Mouse (Mus musculus) MEL (cell line): ENCODE data around the gene Btnl2. TPM values are rescaled to one million over a fixed set of nuclear protein-coding genes. Genes with fewer than 3 reads are reported as not detected.
"Not testable (repeated sequence)": the region's sequence is repeated elsewhere in the genome, so short reads cannot be mapped to it uniquely, and the experiment has no call there.

ENCODE experiments used
- DNase-seq: peaks from one replicate; pipeline ENCODE4 v3.0.0; 2011; ENCODE audit warnings: low read depth, low spot score
- H3K27ac ChIP-seq: 2 replicates; pipeline ENCODE4 v1.5.1; 2012; ENCODE audit warnings: low read depth, mild to moderate bottlenecking, control low read depth, low read length, moderate library complexity; ENCODE audit not compliant: control insufficient read depth
- H3K27me3 ChIP-seq, 2 experiments: fragments of 150-350 bp in 1 of 2; sonication (generic) in 1 of 2; 2 replicates each; pipeline ENCODE4 v1.6.1; 2012; ENCODE audit warnings: low read length in 2 of 2, mild to moderate bottlenecking in 2 of 2, improper control_type of control experiment in 1 of 2, moderate library complexity in 1 of 2; ENCODE audit not compliant: insufficient read depth in 2 of 2, control insufficient read depth in 1 of 2
- H3K36me3 ChIP-seq, 2 experiments: 2 replicates each; pipeline ENCODE4 v1.6.1; 2012 to 2014; ENCODE audit warnings: low read length in 2 of 2, improper control_type of control experiment in 1 of 2, inconsistent platforms in 1 of 2, mild to moderate bottlenecking in 1 of 2; ENCODE audit not compliant: insufficient read depth in 2 of 2, control insufficient read depth in 1 of 2
- H3K4me1 ChIP-seq, 2 experiments: fragments of 150-350 bp in 1 of 2; sonication (generic) in 1 of 2; 2 replicates each; pipeline ENCODE4 v1.6.1; 2012; ENCODE audit warnings: low read length in 2 of 2, improper control_type of control experiment in 1 of 2, mild to moderate bottlenecking in 1 of 2; ENCODE audit not compliant: insufficient read depth in 2 of 2, control insufficient read depth in 1 of 2
- H3K4me3 ChIP-seq, 2 experiments: fragments of 150-350 bp in 1 of 2; sonication (generic) in 1 of 2; 2 replicates each; pipeline ENCODE4 v1.5.1; 2012; ENCODE audit warnings: low read depth in 2 of 2, low read length in 2 of 2, mild to moderate bottlenecking in 2 of 2, moderate library complexity in 2 of 2, control low read depth in 1 of 2, improper control_type of control experiment in 1 of 2; ENCODE audit not compliant: control insufficient read depth in 1 of 2, insufficient read depth in 1 of 2
- H3K79me2 ChIP-seq: 2 replicates; pipeline ENCODE4 v1.6.1; 2012; ENCODE audit warnings: mild to moderate bottlenecking, low read length, moderate library complexity; ENCODE audit not compliant: control insufficient read depth, poor library complexity, insufficient read depth
- H3K9ac ChIP-seq: 2 replicates; pipeline ENCODE4 v1.6.1; 2012; ENCODE audit warnings: low read depth, mild to moderate bottlenecking, control low read depth, low read length, moderate library complexity; ENCODE audit not compliant: control insufficient read depth, poor library complexity, severe bottlenecking
- H3K9me3 ChIP-seq: fragments of 150-350 bp; sonication (generic); replicated peaks from 2 replicates; pipeline ENCODE4 v1.6.1; 2012; ENCODE audit warnings: mild to moderate bottlenecking, low read length, improper control_type of control experiment, moderate library complexity; ENCODE audit not compliant: insufficient read depth
- CHD1 ChIP-seq: IDR thresholded peaks from 2 replicates; pipeline ENCODE4 v1.6.1; 2012; ENCODE audit warnings: low read depth, mild to moderate bottlenecking, inconsistent platforms, low read length, improper control_type of control experiment
- GABPA ChIP-seq: IDR thresholded peaks from 2 replicates; pipeline ENCODE4 v1.6.1; 2012; ENCODE audit warnings: low read depth, mild to moderate bottlenecking, inconsistent platforms, low read length, improper control_type of control experiment, moderate library complexity
- MAFK ChIP-seq: IDR thresholded peaks from 2 replicates; pipeline ENCODE4 v1.6.1; 2011; ENCODE audit warnings: low read depth, mild to moderate bottlenecking, low read length, improper control_type of control experiment, borderline replicate concordance
- MAZ ChIP-seq: IDR thresholded peaks from 2 replicates; pipeline ENCODE4 v1.6.1; 2012; ENCODE audit warnings: low read depth, mild to moderate bottlenecking, inconsistent platforms, low read length, improper control_type of control experiment
- NELFE ChIP-seq: IDR thresholded peaks from 2 replicates; pipeline ENCODE4 v1.6.1; 2011; ENCODE audit warnings: low read depth, low read length, improper control_type of control experiment
- NRF1 ChIP-seq: IDR thresholded peaks from 2 replicates; pipeline ENCODE4 v1.6.1; 2014; ENCODE audit warnings: low read depth, mild to moderate bottlenecking, inconsistent platforms, low read length, improper control_type of control experiment, moderate library complexity; ENCODE audit not compliant: poor library complexity, insufficient read depth, severe bottlenecking
- RAD21 ChIP-seq: IDR thresholded peaks from 2 replicates; pipeline ENCODE4 v1.6.1; 2011; ENCODE audit warnings: mild to moderate bottlenecking, low read depth, low read length, improper control_type of control experiment
- SIN3A ChIP-seq: IDR thresholded peaks from 2 replicates; pipeline ENCODE4 v1.6.1; 2012; ENCODE audit warnings: low read length, improper control_type of control experiment, inconsistent platforms
- TBP ChIP-seq: IDR thresholded peaks from 2 replicates; pipeline ENCODE4 v1.8.0; 2011; ENCODE audit warnings: low read depth, low read length, improper control_type of control experiment
- USF1 ChIP-seq: IDR thresholded peaks from 2 replicates; pipeline ENCODE4 v1.6.1; 2014; ENCODE audit warnings: low read depth, mild to moderate bottlenecking, inconsistent platforms, low read length, improper control_type of control experiment, moderate library complexity
- polyA plus RNA-seq, 2 experiments: library from polyadenylated mRNA; stranded (reverse) in 1 of 2; unstranded in 1 of 2; fragments of >175 nt in 1 of 2; fragments of >200 nt in 1 of 2; gene quantifications; 2 replicates each; pipeline versions ENCODE4 v1.2.1 to v1.2.4; 2012; ENCODE audit warnings: low replicate concordance in 2 of 2, low read depth in 1 of 2; ENCODE audit not compliant: insufficient read length in 2 of 2, insufficient read depth in 1 of 2, missing spikeins in 1 of 2
- total RNA-seq: library from RNA; depleted of rRNA; stranded (reverse); fragments of 300-350 nt; gene quantifications from 2 replicates; pipeline ENCODE4 v1.2.3, GENCODE M21; 2012

Gene Btnl2
- total and polyA plus RNA-seq, 3 experiments, result not detected

DNA sequence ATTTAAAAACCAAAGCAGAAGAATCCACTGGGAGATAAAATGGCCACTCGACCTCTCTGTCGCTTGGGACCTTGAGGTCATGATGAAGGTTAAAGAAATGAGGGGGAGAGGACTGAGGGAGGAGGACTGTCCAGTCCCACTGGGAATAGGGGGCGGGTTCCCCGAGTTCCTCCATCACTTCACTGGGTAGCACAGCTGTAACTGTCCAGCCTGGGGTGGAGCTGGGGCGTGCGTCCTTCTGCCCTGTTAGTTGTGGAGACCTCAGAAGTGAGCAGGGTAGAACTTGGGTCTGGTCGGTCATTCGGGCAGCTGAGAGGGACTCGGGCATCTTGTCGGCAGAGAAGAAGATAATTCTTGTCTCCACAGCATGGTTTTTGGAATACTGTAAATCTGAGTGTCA is 45.4 kb upstream of the Btnl2 start:
- DNase-seq, result no peak
- no peak overlapping the region for H3K4me3 ChIP-seq
- H3K36me3 ChIP-seq, result no peaks in the 10 kb centered on the region
- H3K27me3 ChIP-seq, result no peaks in the 10 kb centered on the region
- H3K79me2 ChIP-seq, result no peaks in the 10 kb centered on the region
- TF ChIP-seq RAD21, result no peak
- no peak for TF ChIP-seq TBP
- TF ChIP-seq MAZ, result no peak
- TF ChIP-seq NRF1, result no peak
- TF ChIP-seq MAFK, result no peak
- no peak for TF ChIP-seq USF1
- no peak for TF ChIP-seq CHD1
- TF ChIP-seq NELFE, result no peak
- H3K9ac ChIP-seq, result no peak overlapping the region
- no peak overlapping the region for H3K27ac ChIP-seq
- H3K4me1 ChIP-seq, result no peaks in the 10 kb centered on the region; a peak in 1 of 4 replicates
- H3K9me3 ChIP-seq, result no peaks in the 10 kb centered on the region

DNA sequence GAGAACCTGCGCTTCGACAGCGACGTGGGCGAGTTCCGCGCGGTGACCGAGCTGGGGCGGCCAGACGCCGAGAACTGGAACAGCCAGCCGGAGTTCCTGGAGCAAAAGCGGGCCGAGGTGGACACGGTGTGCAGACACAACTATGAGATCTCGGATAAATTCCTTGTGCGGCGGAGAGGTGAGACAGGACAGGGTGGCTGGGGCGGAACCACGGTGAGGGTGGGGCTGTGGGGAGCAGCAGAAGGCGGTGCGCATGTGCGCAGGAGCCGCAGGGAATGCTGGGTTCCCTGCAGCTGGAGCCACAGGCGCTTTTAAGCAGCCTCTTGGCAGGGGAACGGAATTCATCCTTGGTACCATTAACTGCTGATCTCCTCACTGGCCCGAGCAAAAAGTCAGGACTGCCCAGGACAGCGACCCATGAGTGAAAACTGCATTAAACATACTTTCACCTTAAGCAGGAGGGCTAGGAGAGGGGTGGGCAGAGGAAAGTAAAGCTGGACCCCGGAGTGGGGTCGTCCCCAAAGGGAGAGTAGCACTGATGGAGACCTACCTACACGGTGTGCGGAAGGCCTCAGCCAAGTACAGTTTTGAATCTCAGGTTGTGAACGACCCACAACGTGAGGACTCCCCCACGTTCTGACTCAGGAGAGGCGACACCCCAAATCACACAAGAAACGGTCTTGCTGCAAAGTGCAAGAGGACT is 44.8 kb upstream of the Btnl2 start:
- Histone ChIP-seq H3K4me1 (no peaks in the 10 kb centered on the region; a peak in 1 of 4 replicates), H3K9me3 (no peaks in the 10 kb centered on the region)
- no peak for TF ChIP-seq GABPA
- TF ChIP-seq SIN3A, result no peak
- no peak for TF ChIP-seq TBP
- TF ChIP-seq, all 39 proteins: peak for 0
- no peaks in the 10 kb centered on the region for H3K27me3 ChIP-seq
- H3K4me3 ChIP-seq, result no peak overlapping the region
- H3K27ac ChIP-seq, result no peak overlapping the region
- no peaks in the 10 kb centered on the region for H3K36me3 ChIP-seq
- H3K79me2 ChIP-seq, result no peaks in the 10 kb centered on the region
- DNase-seq, result no peak
- no peak overlapping the region for H3K9ac ChIP-seq

DNA sequence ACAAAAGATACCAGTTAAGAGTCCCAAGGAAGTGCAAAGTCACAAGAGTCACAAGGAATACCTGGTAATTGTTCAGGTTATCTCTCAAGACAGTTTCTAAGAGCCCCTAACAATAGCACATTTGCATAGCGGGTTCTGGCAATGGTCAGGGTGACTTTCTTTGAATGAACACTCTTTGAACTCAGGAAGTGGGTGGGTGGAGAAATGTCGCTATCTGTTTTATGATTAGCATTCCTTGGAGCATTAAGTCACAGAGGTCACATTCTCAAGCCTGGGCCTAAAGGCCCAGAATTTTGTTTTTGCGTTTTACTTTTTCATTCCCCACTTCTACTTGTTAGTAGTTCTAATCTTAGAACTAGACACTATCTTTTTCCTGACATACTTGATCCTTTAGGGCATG is 44.1 kb upstream of the Btnl2 start:
- H3K79me2 ChIP-seq, H3K4me3 ChIP-seq, H3K27me3 ChIP-seq, H3K27ac ChIP-seq, H3K4me1 ChIP-seq, H3K36me3 ChIP-seq, H3K9me3 ChIP-seq, H3K9ac ChIP-seq, DNase-seq: not testable (repeated sequence)
